Mouse (Mus musculus): ENCODE measurements at regions not wholly inside any gene's neighbourhood (a gene's known extent, or its start where the extent isn't known, plus 50 kb on each side); places are given as distances from the start of the nearest gene placed in this dataset.

DNA sequence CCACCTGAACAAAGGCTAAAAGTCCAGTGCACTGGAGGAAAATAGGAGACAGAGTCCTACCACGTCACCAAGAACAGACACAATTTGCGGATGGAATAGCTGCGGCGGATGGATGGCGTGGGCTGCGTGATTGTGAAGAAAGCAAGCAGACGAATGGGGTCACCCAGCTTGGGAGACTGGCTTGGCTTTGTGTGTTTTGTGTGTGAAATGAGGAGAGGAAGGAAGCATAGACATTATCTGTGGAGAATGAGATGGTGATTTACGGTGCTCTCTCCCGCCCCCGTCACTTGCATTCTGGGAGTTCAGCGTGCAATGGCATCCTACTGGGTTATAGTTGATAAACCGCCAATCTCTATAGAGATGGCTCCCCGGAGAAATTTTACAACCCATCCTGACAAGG is 252.1 kb upstream of the Gm10131 start:
- no peak for TF ChIP-seq CTCF (conservative IDR thresholded peaks at IDR 0.05; ENCODE audit: low read length)
- no peak for TF ChIP-seq POU5F1 (IDR thresholded peaks at IDR 0.05; ENCODE audit: borderline replicate concordance, low read length)

All from E14TG2a.4 (cell line).